Mouse (Mus musculus) thymus, postnatal 25 days (tissue): ENCODE measurements around the gene Tprg.

Experiments
- DNase-seq: peaks from one replicate; pipeline ENCODE4 v3.0.0; 2022

Gene Tprg

DNA sequence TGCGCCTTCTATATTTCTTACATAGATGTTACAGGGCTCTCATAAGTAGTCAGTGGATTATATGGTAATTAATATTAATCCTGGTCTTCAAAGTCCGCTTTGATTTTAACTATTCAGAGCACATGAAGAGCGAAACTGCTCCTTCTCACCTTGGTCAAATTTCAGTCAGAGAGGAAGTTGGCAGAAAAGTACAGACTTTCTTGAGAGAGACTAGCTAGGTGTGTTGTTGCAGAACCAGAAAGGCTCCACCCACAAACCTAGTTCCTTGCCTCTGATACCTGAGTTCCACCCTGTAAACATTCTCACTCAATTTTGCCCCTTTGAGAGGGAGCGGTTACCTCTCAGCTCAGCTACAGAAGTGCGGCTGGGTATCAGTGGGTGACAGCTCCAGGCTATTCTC is at the start of gene Tprg:
Gene Tprg (plus strand): TSS at position 301 of the 400 bp plus-strand sequence.
- no peak for DNase-seq

GRCm38 (mm10) chr16:25238274-25239050 is 48.2 kb upstream of the Tprg start:
- no peak for DNase-seq

GRCm38 (mm10) chr16:25248889-25249288 is 37.7 kb upstream of the Tprg start:
- peak; percentile 1 for DNase-seq

DNA sequence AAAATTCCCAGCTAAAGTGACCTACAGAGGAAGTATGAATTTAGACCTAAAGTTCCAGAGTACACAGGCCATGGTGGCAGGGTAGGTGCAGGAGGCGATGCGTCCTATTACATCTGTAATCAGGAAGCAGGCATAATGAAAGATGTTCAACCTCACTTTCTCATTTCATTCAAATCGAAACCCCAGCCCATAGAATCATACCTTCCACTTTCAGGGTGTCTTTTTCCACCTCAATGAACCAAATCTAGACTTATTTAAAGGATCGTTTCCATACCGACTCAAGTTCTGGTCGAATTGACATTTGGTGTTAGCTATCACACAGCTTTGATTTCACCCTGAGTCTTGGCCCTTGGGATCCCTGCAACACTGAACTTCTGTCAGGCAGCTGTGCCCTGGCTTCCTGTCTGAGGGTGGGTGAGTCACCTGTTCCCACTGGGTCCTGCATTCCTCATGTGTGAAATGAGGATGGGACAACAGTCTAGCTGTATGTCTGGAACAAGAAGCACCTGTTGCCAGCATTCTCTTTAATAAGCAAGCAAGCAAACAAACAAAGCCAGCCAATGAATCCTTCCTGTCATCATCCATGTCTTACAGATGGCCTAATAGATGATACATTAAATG is 36.4 kb upstream of the Tprg start:
- no peak for DNase-seq

GRCm38 (mm10) chr16:25251080-25251479 is 35.5 kb upstream of the Tprg start:
- DNase-seq = no peak

DNA sequence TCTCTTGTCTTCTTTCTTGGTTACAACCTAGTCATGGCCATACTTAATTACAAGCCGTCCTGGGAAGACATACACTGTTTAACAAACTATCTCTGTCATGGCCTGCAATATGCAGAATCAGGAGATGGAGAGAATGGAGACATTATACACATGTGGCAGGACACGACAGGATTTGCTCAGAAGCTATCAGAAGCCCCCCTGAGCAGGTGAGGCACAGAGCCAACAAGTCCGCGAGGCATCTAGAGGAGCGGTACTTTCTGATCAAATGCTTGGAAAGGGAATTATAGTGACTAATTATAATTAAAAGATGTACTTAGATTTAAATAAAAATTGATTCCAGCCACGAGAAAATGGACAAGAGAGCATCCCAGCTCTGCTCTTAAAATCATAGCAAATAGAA is 32.0 kb upstream of the Tprg start:
- DNase-seq = no peak

DNA sequence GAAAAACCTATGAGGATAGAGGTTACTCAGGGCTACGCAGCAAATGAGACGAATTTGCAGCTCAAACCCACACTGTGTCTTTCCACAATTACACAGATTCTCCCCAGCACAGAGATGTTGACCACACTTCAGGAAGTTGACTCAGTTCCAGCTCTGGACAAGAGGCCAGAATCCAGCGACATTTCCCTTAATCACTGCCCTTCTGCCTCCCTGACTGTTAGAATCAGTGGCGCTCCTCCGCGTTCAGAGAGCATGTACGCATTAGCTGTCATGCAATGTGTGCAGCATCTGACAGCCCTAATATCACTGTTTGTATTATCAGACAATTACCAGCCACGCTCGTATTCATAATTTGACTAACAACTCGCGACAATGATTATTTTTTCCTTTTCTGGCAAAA is 31.4 kb upstream of the Tprg start:
- DNase-seq = no peak

GRCm38 (mm10) chr16:25255603-25256260 is 30.9 kb upstream of the Tprg start:
- DNase-seq = no peak

GRCm38 (mm10) chr16:25262306-25262705 is 24.3 kb upstream of the Tprg start:
- no peak for DNase-seq

DNA sequence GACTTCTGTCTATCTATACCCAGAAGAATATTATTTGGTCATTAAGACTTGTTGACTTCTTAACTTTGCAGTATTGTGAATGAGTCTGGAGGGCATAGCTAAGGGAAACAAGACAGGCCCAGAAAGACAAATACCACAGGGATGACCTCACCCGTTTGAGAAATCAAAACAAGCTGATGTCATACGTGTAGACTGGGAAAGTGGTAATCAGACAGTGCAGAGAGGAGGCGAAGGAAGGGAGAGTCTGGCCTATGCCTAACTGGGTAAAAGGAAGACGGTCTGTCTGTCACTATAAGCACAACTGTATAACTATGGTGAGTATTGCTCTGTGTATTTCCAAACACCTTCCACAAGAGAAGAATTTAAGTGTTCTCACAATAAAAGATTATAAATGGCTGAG is 23.7 kb upstream of the Tprg start:
- no peak for DNase-seq

DNA sequence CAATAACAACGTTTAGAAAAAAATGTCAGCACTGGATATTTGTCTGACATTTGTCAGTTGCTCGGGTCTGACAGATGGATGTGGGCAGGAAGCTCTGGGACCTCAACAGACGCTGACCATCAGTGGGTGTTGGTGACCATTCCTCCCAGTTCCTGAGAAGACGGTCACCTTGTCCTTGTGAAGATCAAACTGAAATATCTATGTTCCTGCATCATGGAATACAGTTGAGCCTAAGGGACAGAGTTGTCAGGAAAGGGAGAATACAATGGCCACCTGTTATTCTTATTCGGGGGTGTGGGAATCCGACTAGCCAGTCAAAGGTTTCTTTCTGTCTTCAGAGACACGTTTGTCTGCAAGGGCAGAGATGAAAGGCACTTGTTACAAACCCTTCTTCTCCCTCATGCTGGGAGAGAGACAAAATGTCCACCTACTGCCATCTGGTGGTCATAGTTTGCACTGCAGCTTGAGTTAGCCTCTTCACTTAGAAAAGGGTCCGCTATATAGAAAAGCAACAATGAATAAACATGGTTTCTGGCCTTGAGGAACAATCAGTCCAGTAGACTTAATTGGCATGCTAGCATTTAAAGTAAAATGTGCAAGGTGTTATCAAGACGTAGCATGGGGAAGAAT is 23.0 kb upstream of the Tprg start:
- peak; percentile 82 for DNase-seq

GRCm38 (mm10) chr16:25265177-25265576 is 21.4 kb upstream of the Tprg start:
- no peak for DNase-seq

- DNase-seq = no peak
Observed at GRCm38 (mm10) chr16:25268276-25268675, 18.3 kb upstream of the Tprg start.

GRCm38 (mm10) chr16:25282563-25282962 is 4.1 kb upstream of the Tprg start:
- DNase-seq = no peak

- no peak for DNase-seq
Observed at GRCm38 (mm10) chr16:25293753-25294152, 7.1 kb downstream of the Tprg start.

- no peak for DNase-seq
Observed at GRCm38 (mm10) chr16:25295546-25295945, 8.9 kb downstream of the Tprg start.

DNA sequence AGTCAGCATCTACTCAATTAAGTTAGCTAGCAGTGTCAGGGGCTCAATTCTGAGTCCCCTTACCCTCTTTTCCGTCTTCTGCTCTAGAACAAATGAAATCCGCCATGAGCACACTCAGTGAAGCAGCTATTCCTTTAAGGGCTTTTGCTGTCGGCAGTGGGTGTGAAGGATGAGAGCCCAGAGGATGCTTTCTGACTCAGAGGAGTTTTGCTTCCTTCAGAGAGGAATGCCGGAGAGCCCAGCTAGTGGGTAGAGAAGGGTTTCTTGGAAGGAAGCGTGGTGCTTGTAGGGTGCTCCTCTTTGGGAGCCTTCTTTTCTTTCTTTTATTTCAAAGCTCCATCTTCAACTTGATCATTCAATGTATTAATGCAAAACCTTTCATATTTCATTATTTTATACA is 10.1 kb downstream of the Tprg start:
- no peak for DNase-seq

GRCm38 (mm10) chr16:25298204-25298603 is 11.6 kb downstream of the Tprg start:
- no peak for DNase-seq

GRCm38 (mm10) chr16:25302616-25303015 is 16.0 kb downstream of the Tprg start:
- DNase-seq = no peak

DNA sequence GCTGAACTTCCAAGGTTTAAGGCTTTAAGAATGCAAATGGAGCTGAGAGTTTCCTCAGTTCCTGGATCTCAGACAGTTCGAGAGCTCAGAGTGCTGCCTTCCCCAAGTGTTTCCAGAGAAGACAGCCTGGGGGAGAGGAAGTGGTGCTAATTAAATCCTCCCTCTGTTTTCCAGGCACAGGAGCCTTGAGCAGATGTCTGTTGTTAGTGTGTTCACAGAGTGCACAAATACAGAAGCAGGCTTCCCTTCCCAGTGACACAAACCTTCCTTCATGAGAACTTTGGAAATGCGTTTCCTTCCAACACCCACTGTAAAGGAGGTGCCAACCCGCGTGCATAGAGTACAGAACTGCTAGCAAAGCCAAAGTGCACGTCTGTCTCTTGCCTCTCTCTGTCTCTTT is 27.4 kb downstream of the Tprg start:
- no peak for DNase-seq

DNA sequence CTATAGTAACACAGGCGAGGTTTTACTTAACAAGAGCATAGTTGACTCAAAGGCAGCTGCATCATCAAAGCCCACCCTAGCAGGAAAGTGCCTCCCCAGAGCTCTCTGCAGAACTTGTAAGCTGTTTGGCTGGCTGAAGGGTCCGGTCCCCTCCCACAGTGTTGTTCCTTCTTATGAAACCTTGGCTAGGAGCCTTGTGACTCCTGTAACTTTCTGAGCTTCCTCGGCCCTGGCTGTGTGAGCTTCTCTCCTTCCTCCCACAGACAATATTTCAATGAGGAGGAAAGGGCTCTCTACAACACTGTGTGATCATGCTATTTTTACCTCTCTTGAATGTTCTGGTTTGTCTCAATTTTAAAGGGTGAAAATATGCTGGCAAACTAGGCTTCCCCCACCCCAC is 28.5 kb downstream of the Tprg start:
- no peak for DNase-seq

- DNase-seq = no peak
Observed at GRCm38 (mm10) chr16:25325631-25326238, 39.1 kb downstream of the Tprg start.
